8 mouse cellular contexts compared by ENCODE assay signal in the genomic region with DNA sequence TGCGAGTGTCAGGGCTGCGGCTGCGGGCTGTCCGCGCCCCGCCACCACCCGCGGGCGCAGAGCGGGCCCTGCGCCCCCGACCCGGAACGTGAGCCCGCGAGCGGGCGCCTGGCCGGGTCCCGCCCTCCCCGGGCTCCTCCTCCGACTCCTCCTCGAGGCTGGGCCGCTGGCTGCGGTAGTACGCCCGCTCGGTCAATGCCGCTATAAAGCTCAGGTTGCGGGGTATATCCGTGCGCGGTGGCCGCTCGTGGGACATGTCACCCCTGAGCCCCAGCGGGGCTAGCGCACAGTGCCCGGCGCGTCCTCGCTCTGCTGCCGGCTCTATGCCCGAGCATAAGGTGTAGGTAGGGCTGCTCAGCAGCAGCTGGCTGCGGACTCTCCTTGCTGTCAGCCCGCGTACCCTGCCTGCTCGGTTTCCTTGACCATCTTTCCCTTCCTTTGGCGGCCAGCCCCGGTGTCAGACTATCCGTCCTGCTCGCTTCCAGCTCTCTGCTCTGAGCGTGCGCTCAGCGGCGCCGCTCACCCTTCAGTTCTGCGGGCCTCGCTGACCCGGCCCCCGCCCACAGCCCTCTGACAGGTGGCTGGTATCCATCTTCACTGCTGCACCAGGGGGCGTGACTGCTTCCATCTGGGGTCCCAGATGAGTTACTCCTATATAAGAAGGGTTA. TPM values are rescaled to one million over a fixed set of nuclear protein-coding genes. Genes with fewer than 3 reads are reported as not detected.
DNase-seq lines count a peak whose midpoint lies in the region; ATAC-seq and TF ChIP-seq lines count a peak whose summit lies in the region.

Gene Ppp1r3e (minus strand): TSS at position 503 of the 668 bp plus-strand sequence.

- H3K9ac ChIP-seq in heart, embryonic 11.5 days (ENCODE audit: low read depth, low read length), result peak within 1 kb of the TSS; percentile 77
- peak within 1 kb of the TSS; percentile 87 for H3K9ac ChIP-seq in kidney, embryonic 16.5 days (replicated peaks; ENCODE audit: low read length)
- peak within 1 kb of the TSS; percentile 79 for H3K9ac ChIP-seq in liver, embryonic 13.5 days
- peak within 1 kb of the TSS; percentile 74 for H3K9ac ChIP-seq in stomach, postnatal 0 days (ENCODE audit: low read length)

- H3K4me1 ChIP-seq in bone marrow, adult 2 months (ENCODE audit: control insufficient read depth, insufficient read depth, low read length), result no peaks in the 10 kb centered on the region; the same call in 1 of the 2 replicates
- peaks cover 10% of the 10 kb centered on the region; the same call in 1 of the 2 replicates for H3K4me1 ChIP-seq in heart, embryonic 11.5 days (ENCODE audit: control insufficient read depth, insufficient read depth, low read length)
- peaks cover 14% of the 10 kb centered on the region for H3K4me1 ChIP-seq in kidney, embryonic 16.5 days (ENCODE audit: insufficient read depth, low read length)
- H3K4me1 ChIP-seq in liver, embryonic 13.5 days (replicated peaks), result peaks cover 29% of the 10 kb centered on the region
- no peaks in the 10 kb centered on the region for H3K4me1 ChIP-seq in stomach, postnatal 0 days (replicated peaks; ENCODE audit: control insufficient read depth, insufficient read depth)

- TF ChIP-seq CTCF in C2C12 (IDR thresholded peaks at IDR 0.05; ENCODE audit: control insufficient read depth, insufficient read depth, insufficient read length), result no peak
- TF ChIP-seq CTCF in bone marrow, adult 2 months (IDR thresholded peaks at IDR 0.05; ENCODE audit: control insufficient read depth, insufficient read depth, low read length), result no peak
- no peak; the same call in 1 of the 2 replicates for TF ChIP-seq CTCF in stomach, postnatal 0 days (IDR thresholded peaks at IDR 0.05; ENCODE audit: low read depth)

- no peak for TF ChIP-seq EP300 in stomach, postnatal 0 days (optimal IDR thresholded peaks at IDR 0.05)

- peak; percentile 56 for ATAC-seq in erythroblast, adult 5-6 weeks (replicated peaks; ENCODE audit: low FRiP score, poor library complexity, severe bottlenecking)
- peak; percentile 69 for ATAC-seq in heart, embryonic 11.5 days (replicated peaks; ENCODE audit: insufficient number of reproducible peaks, low FRiP score, low TSS enrichment)
- peak; percentile 82 for ATAC-seq in kidney, embryonic 16.5 days (ENCODE audit: low FRiP score, low TSS enrichment)
- peak; percentile 81 for ATAC-seq in liver, embryonic 13.5 days (ENCODE audit: low read depth)
- ATAC-seq in stomach, postnatal 0 days (ENCODE audit: low FRiP score, low TSS enrichment), result peak; percentile 81

- peak; percentile 50 for DNase-seq in liver, embryonic 13.5 days
- peak; percentile 12 to 28 for DNase-seq in natural killer cell, adult 2 months (ENCODE audit: low spot score in 2 of 2)
- DNase-seq in stomach, postnatal 0 days (ENCODE audit: low spot score), result peak; percentile 81

- H3K27ac ChIP-seq in bone marrow, adult 2 months (ENCODE audit: control insufficient read depth, insufficient read depth, low read depth, low read length, poor library complexity), result peak within 1 kb of the TSS; percentile 64
- H3K27ac ChIP-seq in heart, embryonic 11.5 days (ENCODE audit: low read depth, low read length), result peak within 1 kb of the TSS; percentile 73
- peak within 1 kb of the TSS; percentile 88 for H3K27ac ChIP-seq in kidney, embryonic 16.5 days (ENCODE audit: low read length)
- peak within 1 kb of the TSS; percentile 79 for H3K27ac ChIP-seq in liver, embryonic 13.5 days
- peak within 1 kb of the TSS; percentile 88 for H3K27ac ChIP-seq in stomach, postnatal 0 days (replicated peaks)

- no peaks in the 10 kb centered on the region for H3K79me2 ChIP-seq in C2C12 (ENCODE audit: control insufficient read depth, insufficient read depth)

- WGBS in bone marrow, adult 2 months, result 1% methylated on average over 61 of the region's 61 CpGs
- WGBS in heart, embryonic 11.5 days (ENCODE audit: insufficient replicate concordance), result under 1% methylated on average over 46 of the region's 61 CpGs
- WGBS in kidney, embryonic 16.5 days, result under 1% methylated on average over 44 of the region's 61 CpGs
- WGBS in liver, embryonic 13.5 days (ENCODE audit: insufficient replicate concordance), result under 1% methylated on average over 59 of the region's 61 CpGs
- WGBS in stomach, postnatal 0 days, result under 1% methylated on average over 56 of the region's 61 CpGs

- H3K27me3 ChIP-seq in C2C12 (ENCODE audit: control insufficient read depth, insufficient read depth, insufficient read length), result no peaks in the 10 kb centered on the region
- H3K27me3 ChIP-seq in heart, embryonic 11.5 days (ENCODE audit: control insufficient read depth, insufficient read depth, low read length), result no peaks in the 10 kb centered on the region
- H3K27me3 ChIP-seq in kidney, embryonic 16.5 days (ENCODE audit: insufficient read depth, low read length), result no peaks in the 10 kb centered on the region
- no peaks in the 10 kb centered on the region for H3K27me3 ChIP-seq in liver, embryonic 13.5 days
- H3K27me3 ChIP-seq in stomach, postnatal 0 days (ENCODE audit: control insufficient read depth, insufficient read depth, low read length), result no peaks in the 10 kb centered on the region

- H3ac ChIP-seq in C2C12 (ENCODE audit: control insufficient read depth, insufficient read length, low read depth), result peak within 1 kb of the TSS; percentile 81

- H3K9me3 ChIP-seq in heart, embryonic 11.5 days (replicated peaks; ENCODE audit: control insufficient read depth, low read length), result no peaks in the 10 kb centered on the region
- no peaks in the 10 kb centered on the region for H3K9me3 ChIP-seq in kidney, embryonic 16.5 days (ENCODE audit: low read length)
- H3K9me3 ChIP-seq in liver, embryonic 13.5 days (replicated peaks), result no peaks in the 10 kb centered on the region
- no peaks in the 10 kb centered on the region for H3K9me3 ChIP-seq in stomach, postnatal 0 days (ENCODE audit: control insufficient read depth, low read length)

- H3K4me2 ChIP-seq in heart, embryonic 11.5 days, result peak within 1 kb of the TSS; percentile 91
- H3K4me2 ChIP-seq in kidney, embryonic 16.5 days (replicated peaks; ENCODE audit: low read depth, low read length), result peak within 1 kb of the TSS; percentile 99
- H3K4me2 ChIP-seq in liver, embryonic 13.5 days, result peak within 1 kb of the TSS; percentile 99
- H3K4me2 ChIP-seq in stomach, postnatal 0 days (replicated peaks; ENCODE audit: low read depth), result peak within 1 kb of the TSS; percentile 98

- peak within 1 kb of the TSS; percentile 48 for H3K4me3 ChIP-seq in C2C12 (ENCODE audit: insufficient read depth, poor library complexity, severe bottlenecking)
- H3K4me3 ChIP-seq in bone marrow, adult 2 months (replicated peaks; ENCODE audit: control insufficient read depth, low read depth, low read length), result peak within 1 kb of the TSS; percentile 70
- peak within 1 kb of the TSS; percentile 70 for H3K4me3 ChIP-seq in heart, embryonic 11.5 days (ENCODE audit: low read depth, low read length)
- peak within 1 kb of the TSS; percentile 85 for H3K4me3 ChIP-seq in kidney, embryonic 16.5 days (ENCODE audit: low read length)
- H3K4me3 ChIP-seq in liver, embryonic 13.5 days (replicated peaks), result peak within 1 kb of the TSS; percentile 75
- H3K4me3 ChIP-seq in stomach, postnatal 0 days (ENCODE audit: low read depth, low read length), result peak within 1 kb of the TSS; percentile 71

- no peaks in the 10 kb centered on the region for H3K36me3 ChIP-seq in C2C12 (ENCODE audit: control insufficient read depth, insufficient read depth)
- no peaks in the 10 kb centered on the region for H3K36me3 ChIP-seq in heart, embryonic 11.5 days (ENCODE audit: control insufficient read depth, insufficient read depth, low read length)
- H3K36me3 ChIP-seq in kidney, embryonic 16.5 days (ENCODE audit: insufficient read depth, low read length), result no peaks in the 10 kb centered on the region
- H3K36me3 ChIP-seq in liver, embryonic 13.5 days, result no peaks in the 10 kb centered on the region
- no peaks in the 10 kb centered on the region for H3K36me3 ChIP-seq in stomach, postnatal 0 days (ENCODE audit: control insufficient read depth, insufficient read depth, low read length)

- TF ChIP-seq POLR2A in bone marrow, adult 2 months (IDR thresholded peaks at IDR 0.05; ENCODE audit: borderline replicate concordance, control insufficient read depth, low read depth, low read length), result no peak

- no peaks in the 10 kb centered on the region for H3K79me3 ChIP-seq in C2C12 (ENCODE audit: low read depth)

TF ChIP-seq in C2C12, 6 proteins besides CTCF, POLR2A, EP300 and RAD21:
- TF ChIP-seq MYOD1 (IDR thresholded peaks at IDR 0.05; ENCODE audit: control insufficient read depth, insufficient read length, low read depth), result no peak
- no peak for TF ChIP-seq CEBPB (IDR thresholded peaks at IDR 0.05; ENCODE audit: low read depth)
- no peak for TF ChIP-seq MAX (IDR thresholded peaks at IDR 0.05)
- no peak for TF ChIP-seq USF1 (IDR thresholded peaks at IDR 0.05; ENCODE audit: low read depth)
- TF ChIP-seq FOSL1 (IDR thresholded peaks at IDR 0.05; ENCODE audit: insufficient read depth, low read length, poor library complexity, severe bottlenecking), result no peak
- TF ChIP-seq MYOG (IDR thresholded peaks at IDR 0.05; ENCODE audit: control insufficient read depth, extremely low read depth, insufficient read length), result no peak

RNA-seq across cellular contexts. Expression of gene Ppp1r3e, which starts in this region (rescaled TPM):
- polyA plus RNA-seq in C2C12 (2012; fragmentation: generic; extraction: Trizol), result 1.1 TPM
- polyA plus RNA-seq in bone marrow, adult 2 months (2011; ENCODE audit: insufficient read depth, insufficient read length, low replicate concordance, missing spikeins), result 2.0 and 4.9 TPM in 2 replicates
- 1.9 TPM in 1 of 2 replicates, not detected in the other for total RNA-seq in erythroblast, adult 5-6 weeks (2015; ENCODE audit: low replicate concordance)
- 0.70 and 3.7 TPM in 2 replicates for total RNA-seq in erythroblast, adult 5-6 weeks (2017; ENCODE audit: low replicate concordance)
- 0.94 and 1.8 TPM in 2 replicates for polyA plus RNA-seq in heart, embryonic 11.5 days (2014; fragmentation: Nextera tagmentation; extraction: Ambion mirVana)
- 1.6 and 1.7 TPM in 2 replicates for polyA plus RNA-seq in kidney, embryonic 16.5 days (2015; fragmentation: Nextera tagmentation; extraction: Ambion mirVana)
- polyA plus RNA-seq in liver, embryonic 13.5 days (2015; fragmentation: Nextera tagmentation; extraction: Ambion mirVana), result 0.41 and 0.50 TPM in 2 replicates
- 1.7 and 2.2 TPM in 2 replicates for polyA plus RNA-seq in stomach, postnatal 0 days (2015; fragmentation: Nextera tagmentation; extraction: Ambion mirVana)

Comparison
In these comparisons a context has a peak if more than half of its experiments do, and no peak if none do; other contexts are left out.
1. Peak in every context shown above with its lines: DNase-seq, ATAC-seq, H3K4me3 ChIP-seq and H3K27ac ChIP-seq.
2. Peak in DNase-seq, ATAC-seq, H3K4me3 ChIP-seq, H3K27ac ChIP-seq, H3K9ac ChIP-seq and H3K4me2 ChIP-seq in liver, embryonic 13.5 days; RNA of the gene not detected or under 1 TPM.
3. DNase-seq: peak in every context shown above with its lines; median percentile 81 in stomach, postnatal 0 days; 50 in liver, embryonic 13.5 days; 20 in natural killer cell, adult 2 months.